Mouse (Mus musculus): Measurements from ENCODE around the gene Hic2.

Gene Hic2

GRCm38 (mm10) chr16:17234916-17235665 is 1.7 kb downstream of the Hic2 start:
- WGBS: 18% methylated on average over 9 of the region's 9 CpGs

- WGBS: 64% methylated on average over 3 of the region's 3 CpGs
Measured at GRCm38 (mm10) chr16:17237634-17238033, 4.3 kb downstream of the Hic2 start.

- WGBS: 86% methylated on average over 2 of the region's 2 CpGs
Measured at GRCm38 (mm10) chr16:17239409-17239808, 6.0 kb downstream of the Hic2 start.

- 55% methylated on average over 1 of the region's 1 CpGs for WGBS
Measured at GRCm38 (mm10) chr16:17243731-17244130, 10.4 kb downstream of the Hic2 start.

GRCm38 (mm10) chr16:17244996-17245395 is 11.6 kb downstream of the Hic2 start:
- 91% methylated on average over 1 of the region's 1 CpGs for WGBS

GRCm38 (mm10) chr16:17247727-17248126 is 14.4 kb downstream of the Hic2 start:
- 66% methylated on average over 4 of the region's 4 CpGs for WGBS

GRCm38 (mm10) chr16:17249135-17249534 is 15.8 kb downstream of the Hic2 start:
- WGBS: 67% methylated on average over 6 of the region's 6 CpGs

- 55% methylated on average over 3 of the region's 3 CpGs for WGBS
Measured at GRCm38 (mm10) chr16:17251539-17251938, 18.2 kb downstream of the Hic2 start.

GRCm38 (mm10) chr16:17252086-17252726 is 18.8 kb downstream of the Hic2 start:
- WGBS: 82% methylated on average over 3 of the region's 3 CpGs

GRCm38 (mm10) chr16:17252841-17253240 is 19.5 kb downstream of the Hic2 start:
- WGBS: 81% methylated on average over 7 of the region's 7 CpGs

GRCm38 (mm10) chr16:17254005-17254597 is 20.7 kb downstream of the Hic2 start:
- WGBS: 48% methylated on average over 4 of the region's 4 CpGs

GRCm38 (mm10) chr16:17255270-17255669 is 21.9 kb downstream of the Hic2 start:
- WGBS: 78% methylated on average over 2 of the region's 2 CpGs

- 64% methylated on average over 9 of the region's 9 CpGs for WGBS
Measured at GRCm38 (mm10) chr16:17257359-17257821, 24.0 kb downstream of the Hic2 start.

GRCm38 (mm10) chr16:17258917-17259316 is 25.5 kb downstream of the Hic2 start:
- 95% methylated on average over 12 of the region's 12 CpGs for WGBS

GRCm38 (mm10) chr16:17261341-17261740 is 28.0 kb downstream of the Hic2 start:
- 48% methylated on average over 1 of the region's 1 CpGs for WGBS

- 71% methylated on average over 3 of the region's 3 CpGs for WGBS
Measured at GRCm38 (mm10) chr16:17266113-17266512, 32.7 kb downstream of the Hic2 start.

GRCm38 (mm10) chr16:17267937-17268336 is 34.6 kb downstream of the Hic2 start:
- WGBS: 89% methylated on average over 5 of the region's 5 CpGs

GRCm38 (mm10) chr16:17269872-17270271 is 36.5 kb downstream of the Hic2 start:
- WGBS: 79% methylated on average over 5 of the region's 5 CpGs

GRCm38 (mm10) chr16:17271124-17271523 is 37.8 kb downstream of the Hic2 start:
- 74% methylated on average over 4 of the region's 4 CpGs for WGBS

GRCm38 (mm10) chr16:17271856-17272255 is 38.5 kb downstream of the Hic2 start:
- WGBS: 56% methylated on average over 6 of the region's 6 CpGs

- 56% methylated on average over 7 of the region's 7 CpGs for WGBS
Measured at GRCm38 (mm10) chr16:17275721-17276120, 42.3 kb downstream of the Hic2 start, which contains the start of gene Tmem191c. Gene Tmem191c, plus strand, starts transcription at chr16:17276077.
